Mouse (Mus musculus) lung, postnatal 0 days (tissue): ENCODE results near the gene Gm45194. TPM values are rescaled to one million over a fixed set of nuclear protein-coding genes. Genes with fewer than 3 reads are reported as not detected.

Experiments
- ATAC-seq: fragments of 200-750 bp; cut with Nextera tagmentation; 2 replicates; pipeline ENCODE4 v1.8.0; 2017; ENCODE audit warnings: moderate library complexity
- DNase-seq: peaks from one replicate; pipeline ENCODE4 v3.0.0-alpha.2; 2016; ENCODE audit warnings: low spot score
- H3K27ac ChIP-seq: fragments of 300-500 bp; sonication (generic); 2 replicates; pipeline ENCODE4 v1.5.1; 2014; ENCODE audit warnings: antibody characterized with exemption, mild to moderate bottlenecking, low read length, mixed read lengths
- H3K27me3 ChIP-seq: fragments of 300-500 bp; sonication (generic); replicated peaks from 2 replicates; pipeline ENCODE4 v1.6.1; 2014; ENCODE audit warnings: low read length, mixed read lengths; ENCODE audit not compliant: insufficient read depth
- H3K36me3 ChIP-seq: fragments of 300-500 bp; sonication (generic); 2 replicates; pipeline ENCODE4 v1.6.1; 2014; ENCODE audit warnings: low read length, mixed read lengths; ENCODE audit not compliant: insufficient read depth
- H3K4me1 ChIP-seq: fragments of 300-500 bp; sonication (generic); 2 replicates; pipeline ENCODE4 v1.6.1; 2014; ENCODE audit warnings: antibody characterized with exemption, low read depth, low read length, mixed read lengths; ENCODE audit not compliant: insufficient read depth
- H3K4me2 ChIP-seq: fragments of 300-500 bp; sonication (generic); replicated peaks from 2 replicates; pipeline ENCODE4 v1.6.1; 2014; ENCODE audit warnings: low read depth, mild to moderate bottlenecking, low read length, moderate library complexity, mixed read lengths
- H3K4me3 ChIP-seq: fragments of 300-500 bp; sonication (generic); 2 replicates; pipeline ENCODE4 v1.5.1; 2014; ENCODE audit warnings: low read depth, low read length
- H3K9ac ChIP-seq: fragments of 300-500 bp; sonication (generic); replicated peaks from 2 replicates; pipeline ENCODE4 v1.6.1; 2014; ENCODE audit warnings: low read depth, mild to moderate bottlenecking
- H3K9me3 ChIP-seq: fragments of 300-500 bp; sonication (generic); 2 replicates; pipeline ENCODE4 v1.6.1; 2016; ENCODE audit warnings: low read length, mixed read lengths
- CTCF ChIP-seq: IDR thresholded peaks from 2 replicates; pipeline ENCODE4 v1.5.1; 2016; ENCODE audit warnings: antibody characterized with exemption, mild to moderate bottlenecking
- EP300 ChIP-seq: IDR thresholded peaks from 2 replicates; pipeline ENCODE4 v1.6.1; 2016; ENCODE audit warnings: antibody characterized with exemption, mild to moderate bottlenecking, control low read depth
- WGBS: fragments of 180-500 bp; shearing (Covaris S2); extraction: QIAGEN DNeasy Blood & Tissue Kit; methylation state at CpG from one replicate; pipeline ENCODE4 v1.1.7; 2014; 5-methylcytosine and 5-hydroxymethylcytosine counted together
- polyA plus RNA-seq: library from polyadenylated mRNA; unstranded; fragments of >200 nt; fragmentation: Nextera tagmentation; extraction: Ambion mirVana; gene quantifications from 2 replicates; pipeline ENCODE4 v1.2.1, GENCODE M21; 2015

The Gm45194 gene
- polyA plus RNA-seq: not detected in 2 replicates

GRCm38 (mm10) chrX:111891089-111891488 lies at the start of gene Gm45194:
TSS of gene Gm45194 (plus strand) at chrX:111891389.
- H3K36me3 ChIP-seq: no peaks in the 10 kb centered on the region
- H3K4me1 ChIP-seq: no peaks in the 10 kb centered on the region
- no peaks in the 10 kb centered on the region for H3K9me3 ChIP-seq
- WGBS: 19% methylated on average over 2 of the region's 2 CpGs
- no peaks in the 10 kb centered on the region for H3K27me3 ChIP-seq
- H3K4me2 ChIP-seq: no peak within 1 kb of the TSS
- no peak for TF ChIP-seq EP300
- no peak for TF ChIP-seq CTCF
- DNase-seq: no peak
- ATAC-seq: no peak
- no peak within 1 kb of the TSS for H3K4me3 ChIP-seq
- H3K9ac ChIP-seq: no peak within 1 kb of the TSS
- H3K27ac ChIP-seq: no peak within 1 kb of the TSS

GRCm38 (mm10) chrX:111855878-111856277 lies 35.3 kb upstream of the Gm45194 start:
- Histone ChIP-seq H3K9ac (no peak overlapping the region), H3K4me2 (no peak overlapping the region), H3K9me3 (no peaks in the 10 kb centered on the region), H3K36me3 (no peaks in the 10 kb centered on the region), H3K27ac (no peak overlapping the region), H3K4me3 (no peak overlapping the region), H3K4me1 (no peaks in the 10 kb centered on the region), H3K27me3 (no peaks in the 10 kb centered on the region)
- 68% methylated on average over 3 of the region's 3 CpGs for WGBS
- DNase-seq: no peak
- ATAC-seq: no peak
- no peak for TF ChIP-seq EP300
- TF ChIP-seq CTCF: no peak

GRCm38 (mm10) chrX:111881251-111881650 lies 9.9 kb upstream of the Gm45194 start:
- H3K4me2 ChIP-seq: no peak overlapping the region
- DNase-seq (no peak), ATAC-seq (no peak)
- no peaks in the 10 kb centered on the region for H3K9me3 ChIP-seq
- H3K36me3 ChIP-seq: no peaks in the 10 kb centered on the region
- H3K27ac ChIP-seq: no peak overlapping the region
- no peak overlapping the region for H3K4me3 ChIP-seq
- TF ChIP-seq EP300: no peak
- TF ChIP-seq CTCF: no peak
- 75% methylated on average over 5 of the region's 5 CpGs for WGBS
- H3K9ac ChIP-seq: no peak overlapping the region
- no peaks in the 10 kb centered on the region for H3K27me3 ChIP-seq
- H3K4me1 ChIP-seq: no peaks in the 10 kb centered on the region

GRCm38 (mm10) chrX:111894321-111895050 lies 3.3 kb downstream of the Gm45194 start:
- ATAC-seq (no peak), DNase-seq (no peak)
- Histone ChIP-seq H3K9ac (no peak overlapping the region), H3K4me2 (peak overlapping the region; percentile 54), H3K4me3 (peak overlapping the region; percentile 29), H3K4me1 (no peaks in the 10 kb centered on the region), H3K36me3 (no peaks in the 10 kb centered on the region), H3K9me3 (no peaks in the 10 kb centered on the region), H3K27ac (no peak overlapping the region), H3K27me3 (no peaks in the 10 kb centered on the region)
- WGBS: 35% methylated on average over 56 of the region's 71 CpGs
- TF ChIP-seq EP300: no peak
- TF ChIP-seq CTCF: no peak

GRCm38 (mm10) chrX:111895084-111895779 lies 4.0 kb downstream of the Gm45194 start:
- WGBS: 16% methylated on average over 31 of the region's 70 CpGs
- ATAC-seq: no peak
- H3K27ac ChIP-seq: no peak overlapping the region
- H3K4me2 ChIP-seq: peak overlapping the region; percentile 54
- no peaks in the 10 kb centered on the region for H3K4me1 ChIP-seq
- TF ChIP-seq EP300 (no peak), CTCF (no peak)
- no peaks in the 10 kb centered on the region for H3K27me3 ChIP-seq
- H3K9ac ChIP-seq: no peak overlapping the region
- H3K9me3 ChIP-seq: no peaks in the 10 kb centered on the region
- DNase-seq: no peak
- H3K4me3 ChIP-seq: peak overlapping the region; percentile 29
- H3K36me3 ChIP-seq: no peaks in the 10 kb centered on the region

- H3K9ac ChIP-seq: no peak overlapping the region
- H3K4me3 ChIP-seq: no peak overlapping the region
- TF ChIP-seq EP300: no peak
- TF ChIP-seq CTCF: 0 out of 2 replicates have a peak, but pooled peaks have one; percentile 13
- H3K9me3 ChIP-seq: no peaks in the 10 kb centered on the region
- no peak overlapping the region for H3K4me2 ChIP-seq
- H3K4me1 ChIP-seq: no peaks in the 10 kb centered on the region
- no peaks in the 10 kb centered on the region for H3K36me3 ChIP-seq
- no peak overlapping the region for H3K27ac ChIP-seq
- ATAC-seq (no peak), DNase-seq (no peak)
- no peaks in the 10 kb centered on the region for H3K27me3 ChIP-seq
These were observed 26.2 kb downstream of the Gm45194 start for GRCm38 (mm10) chrX:111917422-111917821.
